Mouse (Mus musculus) G1E (cell line): ENCODE measurements at regions not wholly inside any gene's neighbourhood (a gene's known extent, or its start where the extent isn't known, plus 50 kb on each side); places are given as distances from the start of the nearest gene placed in this dataset.

ENCODE experiments used
- ATAC-seq: 2 replicates; pipeline ENCODE4 v1.8.0; 2016; ENCODE audit warnings: mild to moderate bottlenecking; ENCODE audit not compliant: insufficient number of reproducible peaks, poor library complexity, low FRiP score, severe bottlenecking; ENCODE audit errors: extremely low read depth
- DNase-seq: peaks from one replicate; pipeline ENCODE4 v3.0.0; 2012; ENCODE audit warnings: low spot score
- H3K27me3 ChIP-seq: 2 replicates; pipeline ENCODE4 v1.6.1; 2012; ENCODE audit warnings: mild to moderate bottlenecking, low read length, inconsistent platforms; ENCODE audit not compliant: insufficient read depth
- H3K36me3 ChIP-seq: replicated peaks from 2 replicates; pipeline ENCODE3; 2012; ENCODE audit warnings: mild to moderate bottlenecking, inconsistent platforms
- H3K4me1 ChIP-seq: 2 replicates; pipeline ENCODE4 v1.6.1; 2012; ENCODE audit warnings: low read depth, low read length, inconsistent platforms, mixed read lengths; ENCODE audit not compliant: insufficient read depth
- H3K4me3 ChIP-seq: 2 replicates; pipeline ENCODE4 v1.5.1; 2012; ENCODE audit warnings: low read depth, mild to moderate bottlenecking, inconsistent platforms, low read length, moderate library complexity, mixed read lengths
- H3K9me3 ChIP-seq: replicated peaks from 2 replicates; pipeline ENCODE4 v1.6.1; 2012; ENCODE audit warnings: inconsistent platforms
- CTCF ChIP-seq: IDR thresholded peaks from 2 replicates; pipeline ENCODE4 v1.5.1; 2012; ENCODE audit warnings: low read depth, low read length, inconsistent platforms, mixed read lengths
- GATA1 ChIP-seq: IDR thresholded peaks from 2 replicates; pipeline ENCODE4 v1.6.1; 2012; ENCODE audit warnings: borderline replicate concordance, low read length, inconsistent platforms, mixed read lengths
- GATA2 ChIP-seq: IDR thresholded peaks from 2 replicates; pipeline ENCODE4 v1.6.1; 2012; ENCODE audit warnings: low read depth, low read length, inconsistent platforms, borderline replicate concordance
- POLR2AphosphoS5 ChIP-seq: IDR thresholded peaks from 2 replicates; pipeline ENCODE4 v1.6.1; 2012; ENCODE audit warnings: low read depth, low read length, inconsistent platforms; ENCODE audit not compliant: insufficient replicate concordance
- TAL1 ChIP-seq: conservative IDR thresholded peaks from 2 replicates; pipeline ENCODE4 v1.6.1; 2012; ENCODE audit warnings: low read depth, low read length, inconsistent platforms, mixed read lengths

GRCm38 (mm10) chr14:102902236-102902635 lies 80.2 kb downstream of the Kctd12 start:
- no peak for ATAC-seq
- Histone ChIP-seq H3K4me3 (no peak overlapping the region), H3K4me1 (no peaks in the 10 kb centered on the region), H3K27me3 (no peaks in the 10 kb centered on the region), H3K9me3 (peaks cover 23% of the 10 kb centered on the region), H3K36me3 (no peaks in the 10 kb centered on the region)
- no peak for TF ChIP-seq TAL1
- no peak for TF ChIP-seq GATA1
- no peak for TF ChIP-seq POLR2AphosphoS5
- no peak for TF ChIP-seq GATA2
- TF ChIP-seq CTCF = no peak
- DNase-seq = no peak

GRCm38 (mm10) chr14:102898445-102898844 lies 84.0 kb downstream of the Kctd12 start:
- H3K9me3 ChIP-seq = peaks cover 25% of the 10 kb centered on the region
- TF ChIP-seq POLR2AphosphoS5 (no peak), GATA1 (no peak), TAL1 (no peak), CTCF (no peak), GATA2 (no peak)
- H3K4me3 ChIP-seq = no peak overlapping the region
- DNase-seq (no peak), ATAC-seq (no peak)
- H3K36me3 ChIP-seq = no peaks in the 10 kb centered on the region
- H3K4me1 ChIP-seq = no peaks in the 10 kb centered on the region
- no peaks in the 10 kb centered on the region for H3K27me3 ChIP-seq

GRCm38 (mm10) chr14:102897039-102897438 lies 85.4 kb downstream of the Kctd12 start:
- Histone ChIP-seq H3K27me3 (no peaks in the 10 kb centered on the region), H3K9me3 (peaks cover 23% of the 10 kb centered on the region), H3K4me1 (no peaks in the 10 kb centered on the region), H3K36me3 (no peaks in the 10 kb centered on the region), H3K4me3 (no peak overlapping the region)
- no peak for TF ChIP-seq GATA1
- no peak for TF ChIP-seq POLR2AphosphoS5
- no peak for TF ChIP-seq GATA2
- no peak for TF ChIP-seq TAL1
- no peak for TF ChIP-seq CTCF
- ATAC-seq (no peak), DNase-seq (no peak)

- Histone ChIP-seq H3K9me3 (peaks cover 26% of the 10 kb centered on the region), H3K36me3 (no peaks in the 10 kb centered on the region), H3K4me3 (no peak overlapping the region), H3K4me1 (no peaks in the 10 kb centered on the region), H3K27me3 (no peaks in the 10 kb centered on the region)
- TF ChIP-seq GATA1 = no peak
- TF ChIP-seq TAL1 = no peak
- no peak for TF ChIP-seq CTCF
- TF ChIP-seq POLR2AphosphoS5 = no peak
- TF ChIP-seq GATA2 = no peak
- DNase-seq (no peak), ATAC-seq (no peak)
Measured at GRCm38 (mm10) chr14:102896527-102896926, 85.9 kb downstream of the Kctd12 start.

GRCm38 (mm10) chr14:102893241-102893640 lies 89.2 kb downstream of the Kctd12 start:
- no peak for ATAC-seq
- DNase-seq = no peak
- no peaks in the 10 kb centered on the region for H3K27me3 ChIP-seq
- no peaks in the 10 kb centered on the region for H3K36me3 ChIP-seq
- no peak for TF ChIP-seq GATA2
- no peak for TF ChIP-seq TAL1
- no peak for TF ChIP-seq CTCF
- TF ChIP-seq POLR2AphosphoS5 = no peak
- no peak for TF ChIP-seq GATA1
- H3K4me1 ChIP-seq = no peaks in the 10 kb centered on the region
- H3K9me3 ChIP-seq = peaks cover 24% of the 10 kb centered on the region
- no peak overlapping the region for H3K4me3 ChIP-seq

GRCm38 (mm10) chr14:102891552-102891951 lies 90.9 kb downstream of the Kctd12 start:
- Histone ChIP-seq H3K27me3 (no peaks in the 10 kb centered on the region), H3K4me3 (no peak overlapping the region), H3K36me3 (no peaks in the 10 kb centered on the region), H3K9me3 (peaks cover 27% of the 10 kb centered on the region), H3K4me1 (no peaks in the 10 kb centered on the region)
- DNase-seq = no peak
- ATAC-seq = no peak
- TF ChIP-seq CTCF (no peak), TAL1 (no peak), GATA1 (no peak), GATA2 (no peak), POLR2AphosphoS5 (no peak)

- Histone ChIP-seq H3K9me3 (peaks cover 26% of the 10 kb centered on the region), H3K27me3 (no peaks in the 10 kb centered on the region), H3K4me1 (no peaks in the 10 kb centered on the region), H3K36me3 (no peaks in the 10 kb centered on the region), H3K4me3 (no peak overlapping the region)
- DNase-seq = no peak
- no peak for TF ChIP-seq TAL1
- no peak for TF ChIP-seq GATA2
- no peak for TF ChIP-seq CTCF
- no peak for TF ChIP-seq POLR2AphosphoS5
- no peak for TF ChIP-seq GATA1
- no peak for ATAC-seq
Measured at GRCm38 (mm10) chr14:102885240-102885598, 97.2 kb downstream of the Kctd12 start.
